Mouse (Mus musculus): ENCODE measurements around the gene Cdc25b.
A peak's percentile ranks its signal among the peaks of the same experiment; 100 is the strongest.

- TF ChIP-seq CTCF (IDR thresholded peaks at IDR 0.05; ENCODE audit: low read depth) (peak; percentile 10; the same call in 1 of the 2 replicates), EP300 (optimal IDR thresholded peaks at IDR 0.05) (no peak)
These were observed 7.4 kb upstream of the Cdc25b start for GRCm38 (mm10) chr2:131179246-131179886.

Data from stomach, postnatal 0 days (tissue).